Mouse (Mus musculus): ENCODE data around the gene Ston2. TPM values are rescaled to one million over a fixed set of nuclear protein-coding genes. Genes with fewer than 3 reads are reported as not detected.

The Ston2 gene
- polyA plus RNA-seq, 1 experiment: 9.0 TPM

- Histone ChIP-seq H3K4me1 (ENCODE audit: control insufficient read depth, insufficient read depth, low read length) (no peaks in the 10 kb centered on the region), H3K27ac (ENCODE audit: insufficient read depth, low read length) (no peak overlapping the region), H3K4me3 (replicated peaks; ENCODE audit: insufficient read depth, low read depth, low read length) (no peak overlapping the region), H3K27me3 (ENCODE audit: control insufficient read depth, insufficient read depth, low read length) (no peaks in the 10 kb centered on the region; the same call in 1 of the 2 replicates)
- TF ChIP-seq CTCF (IDR thresholded peaks at IDR 0.05; ENCODE audit: borderline replicate concordance, insufficient read depth, low read depth, low read length) (no peak), POLR2A (IDR thresholded peaks at IDR 0.05; ENCODE audit: borderline replicate concordance, insufficient read depth, low read length) (no peak)
- DNase-seq: no peak
- 58% methylated on average over 5 of the region's 5 CpGs for WGBS
Measured at GRCm38 (mm10) chr12:91709232-91709631, 79.0 kb downstream of the Ston2 start.

- H3K27ac ChIP-seq (ENCODE audit: insufficient read depth, low read length): no peak overlapping the region
- H3K27me3 ChIP-seq (ENCODE audit: control insufficient read depth, insufficient read depth, low read length): no peaks in the 10 kb centered on the region; the same call in 1 of the 2 replicates
- H3K4me1 ChIP-seq (ENCODE audit: control insufficient read depth, insufficient read depth, low read length): no peaks in the 10 kb centered on the region
- 39% methylated on average over 4 of the region's 4 CpGs for WGBS
- no peak for TF ChIP-seq CTCF (IDR thresholded peaks at IDR 0.05; ENCODE audit: borderline replicate concordance, insufficient read depth, low read depth, low read length)
- DNase-seq: no peak
- no peak overlapping the region for H3K4me3 ChIP-seq (replicated peaks; ENCODE audit: insufficient read depth, low read depth, low read length)
Measured at GRCm38 (mm10) chr12:91707807-91708206, 80.4 kb downstream of the Ston2 start.

- Histone ChIP-seq H3K27ac (ENCODE audit: insufficient read depth, low read length) (no peak overlapping the region), H3K4me3 (replicated peaks; ENCODE audit: insufficient read depth, low read depth, low read length) (no peak overlapping the region), H3K27me3 (ENCODE audit: control insufficient read depth, insufficient read depth, low read length) (no peaks in the 10 kb centered on the region; the same call in 1 of the 2 replicates), H3K4me1 (ENCODE audit: control insufficient read depth, insufficient read depth, low read length) (no peaks in the 10 kb centered on the region)
- no peak for TF ChIP-seq POLR2A (IDR thresholded peaks at IDR 0.05; ENCODE audit: borderline replicate concordance, insufficient read depth, low read length)
- TF ChIP-seq CTCF (IDR thresholded peaks at IDR 0.05; ENCODE audit: borderline replicate concordance, insufficient read depth, low read depth, low read length): no peak
- 48% methylated on average over 5 of the region's 5 CpGs for WGBS
- DNase-seq: no peak
Measured at GRCm38 (mm10) chr12:91703533-91703932, 84.7 kb downstream of the Ston2 start.

- Histone ChIP-seq H3K27me3 (ENCODE audit: control insufficient read depth, insufficient read depth, low read length) (no peaks in the 10 kb centered on the region; the same call in 1 of the 2 replicates), H3K27ac (ENCODE audit: insufficient read depth, low read length) (no peak overlapping the region), H3K4me3 (replicated peaks; ENCODE audit: insufficient read depth, low read depth, low read length) (no peak overlapping the region), H3K4me1 (ENCODE audit: control insufficient read depth, insufficient read depth, low read length) (no peaks in the 10 kb centered on the region)
- WGBS: 44% methylated on average over 5 of the region's 5 CpGs
- no peak for TF ChIP-seq POLR2A (IDR thresholded peaks at IDR 0.05; ENCODE audit: borderline replicate concordance, insufficient read depth, low read length)
- TF ChIP-seq CTCF (IDR thresholded peaks at IDR 0.05; ENCODE audit: borderline replicate concordance, insufficient read depth, low read depth, low read length): no peak
- no peak for DNase-seq
Measured at GRCm38 (mm10) chr12:91702829-91703228, 85.4 kb downstream of the Ston2 start.

- WGBS: 89% methylated on average over 7 of the region's 7 CpGs
- H3K27ac ChIP-seq (ENCODE audit: insufficient read depth, low read length): no peak overlapping the region
- H3K4me3 ChIP-seq (replicated peaks; ENCODE audit: insufficient read depth, low read depth, low read length): no peak overlapping the region
- no peak for DNase-seq
- TF ChIP-seq POLR2A (IDR thresholded peaks at IDR 0.05; ENCODE audit: borderline replicate concordance, insufficient read depth, low read length): no peak
- TF ChIP-seq CTCF (IDR thresholded peaks at IDR 0.05; ENCODE audit: borderline replicate concordance, insufficient read depth, low read depth, low read length): no peak
- H3K27me3 ChIP-seq (ENCODE audit: control insufficient read depth, insufficient read depth, low read length): no peaks in the 10 kb centered on the region; the same call in 1 of the 2 replicates
- no peaks in the 10 kb centered on the region for H3K4me1 ChIP-seq (ENCODE audit: control insufficient read depth, insufficient read depth, low read length)
Measured at GRCm38 (mm10) chr12:91699451-91700141, 88.6 kb downstream of the Ston2 start.

- WGBS: 60% methylated on average over 4 of the region's 4 CpGs
- Histone ChIP-seq H3K4me1 (ENCODE audit: control insufficient read depth, insufficient read depth, low read length) (no peaks in the 10 kb centered on the region), H3K27ac (ENCODE audit: insufficient read depth, low read length) (no peak overlapping the region), H3K27me3 (ENCODE audit: control insufficient read depth, insufficient read depth, low read length) (no peaks in the 10 kb centered on the region), H3K4me3 (replicated peaks; ENCODE audit: insufficient read depth, low read depth, low read length) (no peak overlapping the region)
- no peak for DNase-seq
- TF ChIP-seq CTCF (IDR thresholded peaks at IDR 0.05; ENCODE audit: borderline replicate concordance, insufficient read depth, low read depth, low read length): no peak
- no peak for TF ChIP-seq POLR2A (IDR thresholded peaks at IDR 0.05; ENCODE audit: borderline replicate concordance, insufficient read depth, low read length)
Measured at GRCm38 (mm10) chr12:91696231-91696630, 92.0 kb downstream of the Ston2 start.

GRCm38 (mm10) chr12:91695761-91696160 is 92.4 kb downstream of the Ston2 start:
- WGBS: 48% methylated on average over 4 of the region's 4 CpGs
- Histone ChIP-seq H3K27ac (ENCODE audit: insufficient read depth, low read length) (no peak overlapping the region), H3K27me3 (ENCODE audit: control insufficient read depth, insufficient read depth, low read length) (no peaks in the 10 kb centered on the region), H3K4me3 (replicated peaks; ENCODE audit: insufficient read depth, low read depth, low read length) (no peak overlapping the region), H3K4me1 (ENCODE audit: control insufficient read depth, insufficient read depth, low read length) (no peaks in the 10 kb centered on the region)
- TF ChIP-seq POLR2A (IDR thresholded peaks at IDR 0.05; ENCODE audit: borderline replicate concordance, insufficient read depth, low read length) (no peak), CTCF (IDR thresholded peaks at IDR 0.05; ENCODE audit: borderline replicate concordance, insufficient read depth, low read depth, low read length) (no peak)
- no peak for DNase-seq

GRCm38 (mm10) chr12:91694748-91695147 is 93.4 kb downstream of the Ston2 start:
- no peak for DNase-seq
- H3K27ac ChIP-seq (ENCODE audit: insufficient read depth, low read length): no peak overlapping the region
- no peak overlapping the region for H3K4me3 ChIP-seq (replicated peaks; ENCODE audit: insufficient read depth, low read depth, low read length)
- 92% methylated on average over 4 of the region's 4 CpGs for WGBS
- no peak for TF ChIP-seq CTCF (IDR thresholded peaks at IDR 0.05; ENCODE audit: borderline replicate concordance, insufficient read depth, low read depth, low read length)
- no peak for TF ChIP-seq POLR2A (IDR thresholded peaks at IDR 0.05; ENCODE audit: borderline replicate concordance, insufficient read depth, low read length)
- H3K4me1 ChIP-seq (ENCODE audit: control insufficient read depth, insufficient read depth, low read length): no peaks in the 10 kb centered on the region
- H3K27me3 ChIP-seq (ENCODE audit: control insufficient read depth, insufficient read depth, low read length): no peaks in the 10 kb centered on the region

Data from cerebellum, adult 2 months (tissue).